Mouse (Mus musculus) frontal cortex, adult 2 months (tissue): ENCODE measurements at regions not wholly inside any gene's neighbourhood (a gene's known extent, or its start where the extent isn't known, plus 50 kb on each side); places are given as distances from the start of the nearest gene placed in this dataset.

Experiments
- DNase-seq, 2 experiments: peaks; one replicate each; pipeline ENCODE4 v3.0.0; 2022; ENCODE audit warnings: low spot score in 1 of 2; ENCODE audit errors: extremely low spot score in 1 of 2

DNA sequence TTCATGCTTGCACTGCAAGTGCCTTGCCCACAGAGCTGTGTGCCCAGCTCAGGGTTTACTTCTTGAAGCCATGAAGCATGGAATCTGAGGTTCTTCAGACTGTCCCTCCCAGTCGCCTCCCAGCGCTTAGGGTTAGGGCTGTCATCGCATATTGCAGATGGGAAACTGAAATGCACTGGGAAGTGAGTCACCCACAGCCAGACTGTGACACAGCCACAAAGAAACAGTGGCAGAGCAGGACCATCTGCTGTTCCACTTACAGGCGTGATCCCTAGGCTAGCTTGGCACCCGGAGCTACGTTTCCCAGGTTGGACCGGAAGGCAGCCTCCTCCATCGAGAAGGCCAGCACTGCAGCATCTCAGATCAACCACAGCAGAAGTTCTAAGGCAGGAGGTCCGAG lies 228.7 kb downstream of the Emp1 start:
- DNase-seq: peak in 1 of 2 experiments; percentile 61

DNA sequence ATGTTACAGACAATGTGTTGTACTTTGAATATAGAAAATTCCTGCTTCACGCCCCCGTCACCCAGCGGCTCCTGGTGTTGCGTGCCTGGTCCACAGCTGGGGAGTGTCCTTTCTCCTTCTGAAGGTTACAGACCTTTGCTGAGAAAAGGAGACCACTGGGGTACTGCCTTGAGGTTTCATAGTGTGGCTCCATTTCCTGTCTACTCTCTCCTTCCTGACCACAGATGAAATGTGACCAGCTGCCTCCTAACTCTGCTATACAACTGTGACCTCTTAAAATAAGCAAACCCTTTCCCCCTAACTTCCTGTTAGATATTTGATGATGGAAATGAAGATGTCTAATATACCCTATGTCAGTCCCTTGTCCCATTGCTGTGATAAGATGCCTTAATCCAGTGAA lies 234.0 kb downstream of the Emp1 start:
- DNase-seq: no peak

DNA sequence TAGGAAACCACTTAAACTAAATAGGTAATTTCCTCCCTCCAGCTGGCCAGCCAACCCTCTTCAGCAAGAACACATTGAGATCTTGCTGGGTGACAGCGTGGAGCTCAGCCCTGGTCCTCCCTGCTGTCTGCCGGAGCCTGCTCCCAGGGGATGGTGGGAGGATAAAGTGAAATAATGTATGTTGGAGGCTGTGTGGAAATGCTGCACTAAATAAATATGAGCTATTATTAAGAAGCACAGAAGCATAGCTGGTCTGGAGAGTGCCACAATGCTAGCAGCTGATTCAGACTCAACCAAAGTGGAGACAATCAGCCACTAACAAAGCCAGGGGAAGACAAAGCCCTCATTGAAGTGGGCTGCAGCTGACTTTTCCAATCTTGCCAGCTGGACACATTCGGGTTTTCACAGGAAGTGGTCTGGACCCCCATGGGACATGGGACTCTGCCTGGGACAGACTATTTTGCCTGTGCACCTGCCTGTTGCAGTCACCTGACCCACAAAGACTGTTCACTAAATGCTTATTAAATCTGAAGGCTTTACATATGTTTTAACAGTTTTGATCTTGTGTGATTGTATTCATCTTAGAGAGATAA lies 248.3 kb downstream of the Emp1 start:
- DNase-seq: no peak

DNA sequence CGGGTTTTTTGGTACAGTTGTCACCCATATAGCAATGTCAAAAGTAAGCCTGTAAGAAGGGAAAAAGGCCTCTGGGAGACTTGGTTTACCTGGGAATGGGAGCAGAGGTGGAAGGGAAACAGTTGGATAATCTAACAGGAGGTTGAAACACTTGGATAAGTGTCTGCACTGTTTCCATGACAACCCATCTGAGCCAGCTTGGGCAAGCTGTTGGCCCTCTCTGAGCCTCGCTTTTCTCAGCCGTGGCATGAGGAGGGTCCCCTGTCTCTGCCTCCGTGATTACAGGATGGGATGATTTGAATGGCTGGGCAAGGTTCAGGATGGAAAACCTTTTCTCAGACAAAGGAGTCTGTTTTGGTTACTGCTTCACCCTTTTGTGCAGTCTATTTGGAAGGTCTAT lies 265.6 kb downstream of the Emp1 start:
- peak in 1 of 2 experiments; percentile 57 for DNase-seq

DNA sequence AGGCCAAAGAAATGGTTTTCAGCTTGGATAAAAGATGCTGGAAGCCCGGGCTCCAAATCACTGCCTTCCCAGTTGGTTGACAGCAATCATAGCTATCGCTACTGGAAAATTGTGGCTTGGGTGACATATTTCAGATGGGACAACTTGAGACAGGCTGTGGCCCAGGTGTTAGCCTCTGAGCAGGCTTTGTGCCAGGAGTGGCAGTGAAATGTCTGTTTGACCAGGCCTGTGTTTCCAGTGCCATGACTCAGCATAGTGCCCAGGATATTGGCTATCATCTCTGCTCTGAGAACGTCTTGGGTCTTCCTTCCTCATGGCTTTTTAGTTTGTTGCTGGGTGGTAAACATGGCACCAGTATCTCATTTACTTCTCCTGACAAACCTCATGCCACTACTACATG lies 266.9 kb downstream of the Emp1 start:
- DNase-seq: no peak

DNA sequence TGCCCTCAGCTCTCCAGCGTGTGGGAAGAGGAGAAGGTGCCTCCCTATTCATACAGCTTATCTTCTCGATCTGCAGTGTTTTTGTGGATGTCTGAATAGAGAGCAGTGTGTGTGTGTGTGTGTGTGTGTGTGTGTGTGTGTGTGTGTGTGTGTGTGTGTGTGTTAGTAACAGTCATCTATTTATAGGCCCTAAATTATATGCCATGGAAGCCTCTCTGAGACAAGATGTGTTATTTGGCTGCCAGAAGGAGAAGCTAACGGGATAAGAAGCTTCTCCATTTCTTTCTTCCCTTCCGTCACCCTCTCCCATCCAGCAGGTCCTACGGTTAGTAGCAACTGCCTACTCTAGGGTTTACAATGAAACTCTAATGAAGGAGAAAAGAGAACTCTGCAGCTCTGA lies 270.3 kb downstream of the Emp1 start:
- no peak for DNase-seq

DNA sequence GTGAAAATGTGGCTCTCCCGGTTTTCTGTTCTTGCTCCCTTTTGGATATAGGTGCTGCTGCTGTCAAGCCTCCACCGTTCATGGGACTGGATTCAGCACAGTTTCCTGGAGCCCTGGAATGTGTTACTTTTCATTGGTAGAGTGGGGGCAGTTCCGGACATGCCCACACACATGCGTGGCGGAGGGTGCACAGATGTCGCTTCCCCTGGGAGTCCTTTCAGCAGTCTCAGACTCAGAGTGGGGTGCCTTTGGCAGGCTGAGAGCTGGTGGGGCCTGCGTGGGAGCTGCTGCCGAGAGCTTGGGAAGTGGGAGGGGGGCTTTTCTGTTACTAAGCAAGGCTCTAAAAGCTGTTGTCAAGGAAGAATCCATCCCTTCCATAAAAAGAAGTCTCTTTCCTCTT lies 274.3 kb downstream of the Emp1 start:
- peak; percentile 83 to 92 for DNase-seq

DNA sequence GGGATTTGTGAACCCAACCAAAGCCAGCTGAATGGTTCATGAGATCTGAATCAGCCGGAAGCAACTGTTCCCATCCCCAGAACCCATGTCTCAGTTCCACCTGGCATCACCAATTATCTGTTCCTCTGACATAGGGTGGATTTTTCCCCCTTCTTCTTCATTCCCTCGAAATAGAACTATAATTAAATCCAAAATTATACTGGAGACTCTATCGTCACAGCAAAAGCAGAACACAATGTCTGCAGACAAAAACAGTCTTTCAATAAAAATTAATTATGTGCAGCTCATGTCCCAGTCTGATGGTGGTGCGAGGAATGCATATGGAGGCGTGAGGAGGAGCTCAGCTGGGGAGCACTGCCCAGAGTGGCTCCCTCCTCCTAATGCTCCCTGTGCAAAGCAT lies 280.4 kb downstream of the Emp1 start:
- DNase-seq: peak in 1 of 2 experiments; percentile 52

DNA sequence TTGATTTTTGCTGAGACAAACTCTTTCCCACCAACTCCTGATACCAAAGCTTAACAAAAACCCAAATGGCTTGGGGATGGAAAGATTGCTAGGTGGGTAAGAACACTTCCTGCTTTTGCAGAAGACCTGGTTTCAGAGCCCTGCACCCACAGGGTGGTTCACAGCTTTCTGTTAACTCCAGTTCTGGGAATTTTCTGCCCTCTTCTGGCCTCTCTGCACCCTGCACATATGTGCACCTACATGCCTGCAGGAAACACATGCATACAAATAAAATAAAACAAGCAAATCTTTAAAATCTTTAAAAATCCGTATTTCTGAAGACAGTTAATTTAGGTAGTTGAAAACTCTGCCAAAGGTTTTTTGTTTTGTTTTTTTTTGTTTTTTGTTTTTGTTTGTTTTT lies 283.8 kb downstream of the Emp1 start:
- no peak for DNase-seq

DNA sequence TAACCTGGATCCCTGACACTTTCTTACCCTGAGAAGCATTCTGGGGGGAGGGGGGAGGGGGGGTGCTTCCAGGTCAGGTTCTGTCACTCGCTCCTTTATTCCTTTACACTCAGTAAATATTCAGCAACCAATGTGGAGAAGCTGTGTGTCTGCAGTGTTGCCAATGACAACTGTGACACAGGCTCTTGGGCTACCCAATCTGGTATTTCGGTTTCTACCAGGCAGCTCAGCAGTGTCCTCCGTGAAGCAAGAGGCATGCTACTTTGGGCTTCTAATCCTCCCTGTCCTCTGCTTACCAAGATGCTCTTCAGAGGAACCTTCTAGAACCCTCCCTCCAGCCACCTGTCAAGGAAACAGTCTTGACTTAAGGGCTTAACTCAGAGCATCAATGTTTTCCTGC lies 290.7 kb downstream of the Emp1 start:
- no peak for DNase-seq

DNA sequence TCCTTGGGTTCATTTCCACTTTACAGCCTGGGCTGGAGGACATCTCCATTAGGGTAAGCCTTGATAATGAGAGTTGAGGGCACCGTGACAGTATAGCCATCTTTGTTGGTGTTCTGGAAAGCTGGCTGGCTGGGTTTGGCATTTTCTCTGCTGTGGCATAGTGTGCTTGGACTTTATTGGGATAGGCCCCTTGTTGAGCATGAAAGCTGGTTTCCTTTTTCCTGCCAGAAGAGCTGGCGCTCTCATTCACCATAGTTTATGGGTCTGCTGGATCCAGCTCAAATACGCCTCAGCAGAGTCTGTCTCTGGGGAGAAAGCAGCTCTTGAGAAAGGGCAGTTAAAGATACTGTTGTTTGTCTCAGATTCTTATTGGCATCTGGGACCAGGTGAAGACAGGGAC lies 300.0 kb downstream of the Emp1 start:
- DNase-seq: peak; percentile 42 to 76

DNA sequence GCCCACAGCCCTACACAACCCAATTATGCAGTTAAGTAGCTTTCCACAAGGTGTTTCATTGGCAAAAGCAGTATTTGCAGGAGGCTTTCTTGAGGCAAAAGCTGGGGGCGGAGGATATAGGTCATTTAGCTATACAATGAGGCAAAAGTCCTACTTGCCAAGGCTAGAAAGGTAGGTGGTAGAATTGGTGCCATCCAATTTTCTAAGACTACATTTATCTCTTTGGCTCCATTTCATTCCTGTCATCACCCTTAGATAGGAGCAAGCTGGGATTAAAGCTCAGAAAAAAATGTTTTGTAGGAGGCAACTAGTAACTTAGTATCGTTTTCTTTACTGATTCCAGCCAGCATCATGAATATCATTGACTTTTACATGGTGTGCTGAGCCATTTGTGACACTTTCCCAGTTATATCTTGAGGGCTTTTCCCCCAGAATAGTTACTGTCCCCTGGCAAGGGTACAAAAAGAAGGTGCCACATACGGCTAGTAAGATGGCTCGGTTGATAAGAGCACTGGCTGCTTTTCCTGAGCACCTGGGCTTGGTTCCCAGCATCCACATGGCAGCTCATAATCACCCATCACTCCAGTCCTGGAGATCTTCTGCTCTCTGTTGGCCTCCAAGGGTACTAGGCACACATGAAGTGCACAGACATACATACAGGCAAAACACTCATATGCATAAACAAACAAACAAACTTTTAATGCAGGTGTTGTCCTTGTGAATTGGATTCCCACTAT lies 300.6 kb downstream of the Emp1 start:
- DNase-seq: peak in 1 of 2 experiments; percentile 52
